Mouse (Mus musculus): ENCODE data around the gene Tvp23b.

Gene Tvp23b

GRCm38 (mm10) chr11:62940176-62940575 is 60.9 kb downstream of the Tvp23b start:
- no peak for DNase-seq (ENCODE audit: low read depth, low spot score)

- no peak for DNase-seq (ENCODE audit: low read depth, low spot score)
Observed at GRCm38 (mm10) chr11:62943538-62943937, 64.3 kb downstream of the Tvp23b start.

DNA sequence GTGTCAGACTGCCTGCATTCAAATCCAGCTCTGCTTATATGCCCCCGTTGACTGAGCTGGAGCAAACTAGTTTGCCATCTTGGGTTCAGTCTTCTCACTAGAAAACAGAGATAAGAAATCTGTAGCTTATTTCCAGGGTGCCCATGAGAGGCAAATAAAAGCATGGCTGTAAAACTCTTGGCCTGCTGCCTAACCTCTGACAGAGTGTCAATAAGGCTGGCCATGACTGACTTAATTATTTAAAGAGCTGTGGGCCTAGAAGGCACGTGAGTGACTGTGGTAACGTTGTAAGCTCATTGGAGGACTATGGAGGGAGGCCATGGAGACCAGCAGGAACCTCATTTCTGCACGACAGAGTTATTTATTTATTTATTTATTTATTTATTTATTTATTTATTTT is 66.3 kb downstream of the Tvp23b start:
- DNase-seq (ENCODE audit: low read depth, low spot score): no peak

- DNase-seq (ENCODE audit: low read depth, low spot score): no peak
Observed at GRCm38 (mm10) chr11:62949548-62949947, 70.3 kb downstream of the Tvp23b start.

DNA sequence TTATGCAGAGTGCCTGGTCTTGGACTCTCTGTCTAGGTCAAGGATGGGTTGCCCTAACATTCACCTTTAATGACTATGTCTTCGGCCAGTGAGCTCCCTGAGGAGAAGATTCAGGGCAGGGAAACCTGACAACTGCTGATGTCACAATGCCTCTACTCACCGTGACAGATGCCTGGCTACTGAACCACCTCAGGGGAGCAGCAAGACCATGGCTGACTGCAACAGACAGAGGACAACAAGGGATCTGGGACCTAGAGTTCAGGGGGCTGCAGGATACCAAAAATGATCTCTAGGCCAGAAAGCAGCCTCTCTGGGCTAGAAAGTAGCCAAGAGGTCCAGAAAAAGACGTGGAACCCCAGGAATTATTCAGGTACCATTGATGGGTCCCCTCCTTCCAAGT is 71.8 kb downstream of the Tvp23b start, which contains the start of gene Cdrt4:
TSS of gene Cdrt4 (plus strand) at position 182 of the 400 bp plus-strand sequence.
- no peak for DNase-seq (ENCODE audit: low read depth, low spot score)

- no peak for DNase-seq (ENCODE audit: low read depth, low spot score)
Observed at GRCm38 (mm10) chr11:62954766-62955165, 75.5 kb downstream of the Tvp23b start.

DNA sequence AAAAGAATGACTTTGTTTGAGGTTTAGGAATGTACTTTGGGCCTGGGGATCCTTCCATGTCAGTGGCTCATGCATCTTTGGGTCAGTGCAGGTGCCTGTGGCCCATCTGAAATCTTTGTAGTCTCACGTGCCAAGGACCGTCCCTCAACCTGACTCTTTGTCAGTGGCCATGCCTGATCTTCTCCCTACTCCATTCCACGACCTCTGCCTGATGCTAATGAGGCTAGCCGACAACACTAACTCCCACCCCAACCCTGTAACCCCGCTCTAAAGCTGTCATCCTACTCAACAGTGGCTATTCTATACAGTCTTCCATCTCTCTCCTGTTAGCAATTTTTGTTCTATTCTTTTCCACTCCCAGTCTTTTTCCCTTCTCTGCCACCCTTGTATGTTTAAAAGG is 75.9 kb downstream of the Tvp23b start:
- DNase-seq (ENCODE audit: low read depth, low spot score): no peak

DNA sequence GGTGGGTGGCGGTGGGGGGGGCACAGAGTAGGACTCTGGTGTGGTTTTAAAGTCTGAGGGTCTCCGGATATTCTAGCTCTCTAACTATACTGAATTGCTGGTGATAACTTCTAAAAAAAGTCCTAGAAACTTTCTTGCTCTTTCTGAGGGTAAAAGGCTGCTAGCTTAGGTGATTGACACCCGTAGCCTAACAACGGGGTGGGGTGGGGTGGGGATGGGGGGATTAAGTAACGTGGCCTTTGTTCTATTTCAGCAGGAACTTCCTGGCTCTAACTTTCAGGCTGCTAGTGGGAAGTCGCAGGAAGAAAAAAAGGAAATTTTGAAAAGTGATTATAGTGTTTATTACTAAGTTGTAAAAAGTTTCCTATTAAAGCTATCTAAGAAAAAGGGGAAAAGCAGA is 76.5 kb downstream of the Tvp23b start:
- no peak for DNase-seq (ENCODE audit: low read depth, low spot score)

GRCm38 (mm10) chr11:62957626-62958180 is 78.4 kb downstream of the Tvp23b start:
- DNase-seq (ENCODE audit: low read depth, low spot score): no peak

DNA sequence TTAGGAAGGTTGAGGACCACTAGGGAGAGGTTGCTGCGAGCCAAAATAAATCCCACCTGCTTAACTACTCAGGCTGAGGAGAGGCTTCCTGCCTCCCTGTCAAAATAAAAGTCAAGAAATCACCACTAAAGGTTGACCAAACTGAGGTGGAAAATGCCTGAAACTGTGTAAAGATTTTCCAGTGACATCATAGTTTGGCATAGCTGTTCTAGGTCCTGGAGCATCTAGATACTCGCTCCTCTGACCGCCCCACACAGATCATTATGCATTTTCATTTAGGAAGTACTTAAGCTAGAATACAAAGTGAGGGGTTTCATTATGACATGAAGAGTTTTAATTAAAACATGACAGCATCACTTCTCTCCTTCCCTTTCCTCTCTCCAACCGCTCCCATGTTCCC is 84.0 kb downstream of the Tvp23b start:
- DNase-seq (ENCODE audit: low read depth, low spot score): no peak

- no peak for DNase-seq (ENCODE audit: low read depth, low spot score)
Observed at GRCm38 (mm10) chr11:62966424-62966764, 87.1 kb downstream of the Tvp23b start.

All from brain, embryonic 18.5 days (tissue).